Mouse (Mus musculus) urinary bladder, postnatal 10 days (tissue): ENCODE data around the gene Cldn8.

Source experiments
- DNase-seq: peaks from one replicate; pipeline ENCODE4 v3.0.0; 2022; ENCODE audit warnings: low spot score

The Cldn8 gene

DNA sequence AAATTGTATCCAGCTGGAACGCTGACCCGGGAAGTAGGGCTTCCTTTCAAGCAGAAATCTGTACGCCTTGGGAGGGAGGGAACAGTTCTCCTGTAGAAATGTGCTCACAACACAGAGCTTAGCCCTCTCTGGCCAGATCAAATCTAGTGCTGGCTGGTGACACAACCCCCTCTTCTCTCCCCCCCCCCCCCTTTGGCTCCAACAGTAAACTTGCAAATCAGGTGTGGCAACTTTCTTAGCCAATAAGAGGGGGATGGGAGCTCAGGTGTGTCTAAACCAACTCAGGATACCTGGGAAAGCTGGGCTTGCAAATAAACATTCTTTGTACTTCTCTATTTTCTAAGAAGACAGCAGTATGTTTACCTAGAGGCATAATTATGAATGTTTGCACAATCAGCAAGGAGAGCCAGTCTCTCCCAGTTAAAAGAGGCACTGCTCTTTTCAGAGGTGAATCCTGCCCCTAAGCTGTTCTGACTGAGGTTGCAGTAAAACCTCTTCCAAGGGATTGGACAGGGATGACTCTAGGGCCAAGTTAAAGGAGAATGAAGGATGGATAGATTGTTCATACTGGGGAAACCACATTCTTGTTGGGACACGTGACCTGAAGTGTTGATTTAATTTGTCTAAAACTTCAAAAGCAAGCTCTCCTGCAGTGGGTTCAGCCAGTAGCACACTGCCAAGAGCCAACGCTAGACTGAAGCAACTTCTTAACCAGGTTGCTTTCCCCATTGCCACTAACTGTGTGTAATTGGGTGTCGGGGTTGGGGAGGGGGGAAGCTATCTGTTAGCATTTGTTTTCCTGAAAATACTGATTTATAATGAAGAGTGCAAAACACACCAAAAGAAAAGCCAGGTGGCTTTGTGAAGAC is at the start of gene Cldn8:
Gene Cldn8, minus strand, starts transcription at position 139 of the 869 bp plus-strand sequence.
- DNase-seq: no peak

- DNase-seq: no peak
Measured at GRCm38 (mm10) chr16:88612712-88613111, 49.7 kb upstream of the Cldn8 start.

DNA sequence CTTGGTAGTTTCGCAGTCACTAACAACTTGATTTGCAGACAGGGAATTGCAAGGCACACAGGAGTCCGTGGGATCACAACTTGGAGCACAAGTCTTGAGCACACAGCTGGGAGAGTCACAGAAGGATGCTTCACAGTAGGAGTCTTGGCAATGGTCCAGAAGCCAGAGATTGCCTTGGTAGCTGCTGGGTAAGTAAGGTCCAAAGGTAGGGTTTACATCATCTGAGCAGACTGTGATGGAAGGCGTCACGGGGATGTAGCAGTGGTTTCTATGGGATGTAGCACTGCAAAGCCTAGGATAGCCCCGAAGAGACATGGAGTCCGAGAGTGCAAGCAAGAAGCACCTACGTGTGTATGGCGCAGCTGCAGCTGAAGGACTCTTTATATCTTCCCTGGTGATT is 48.9 kb upstream of the Cldn8 start, which contains the start of gene Krtap24-1:
Gene Krtap24-1, minus strand, starts transcription at position 358 of the 400 bp plus-strand sequence.
- no peak for DNase-seq

- DNase-seq: no peak
Measured at GRCm38 (mm10) chr16:88604570-88604969, 41.6 kb upstream of the Cldn8 start.

GRCm38 (mm10) chr16:88602464-88602863 is 39.5 kb upstream of the Cldn8 start:
- DNase-seq: no peak

DNA sequence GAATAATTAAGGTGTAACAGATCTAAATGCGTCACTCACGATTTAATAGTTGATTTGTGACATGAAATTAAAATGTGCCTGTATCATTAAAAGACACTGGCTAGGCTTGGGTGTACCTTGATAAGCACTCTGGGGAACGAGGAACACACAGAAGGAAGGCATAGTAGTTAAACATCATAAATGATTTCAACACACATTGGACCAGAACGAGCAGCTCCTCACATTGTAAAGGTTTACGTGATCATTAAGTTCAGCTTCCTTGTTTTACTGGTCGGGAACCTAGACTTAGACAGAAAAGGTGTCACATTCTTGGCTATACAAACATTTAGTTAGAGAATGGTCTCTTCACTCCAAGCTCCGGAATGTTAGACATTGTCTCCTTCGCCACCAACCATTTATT is 37.3 kb upstream of the Cldn8 start:
- DNase-seq: no peak

DNA sequence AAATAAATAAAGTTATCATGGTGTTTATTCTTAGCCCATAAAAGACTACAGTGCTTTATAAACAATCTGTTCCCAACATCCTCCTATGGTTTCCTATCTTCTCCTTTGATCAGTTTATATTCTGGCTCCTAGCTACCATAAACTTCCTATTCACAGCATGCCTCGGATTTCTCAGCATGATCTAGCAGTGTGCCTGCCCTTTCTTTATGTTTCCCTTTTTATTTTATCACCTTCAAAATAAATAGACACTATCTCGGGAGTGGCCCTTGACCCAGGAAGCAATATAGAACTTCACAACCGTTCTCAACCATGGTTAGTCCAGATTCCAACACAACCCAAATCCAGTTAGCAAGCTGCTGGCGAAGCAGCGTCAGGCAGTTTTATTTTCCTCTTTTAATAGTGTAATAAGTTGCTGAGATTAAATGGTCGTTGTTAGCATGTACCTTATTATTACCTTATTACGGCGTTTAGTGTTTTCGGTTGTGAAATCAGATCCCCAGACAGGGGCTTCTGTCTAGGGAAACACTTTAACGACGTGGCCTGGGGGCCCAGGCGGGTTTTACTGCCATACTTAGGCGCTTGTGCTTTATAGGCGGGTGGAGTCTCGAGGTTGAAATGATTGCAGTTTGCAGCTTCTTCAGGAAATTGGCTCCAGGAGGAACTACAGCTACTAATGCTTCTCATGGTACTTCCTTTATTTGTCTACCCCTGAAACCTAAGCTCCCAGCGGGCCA is 36.7 kb upstream of the Cldn8 start:
- DNase-seq: no peak

GRCm38 (mm10) chr16:88592758-88593157 is 29.8 kb upstream of the Cldn8 start:
- DNase-seq: no peak

- DNase-seq: no peak
Measured at GRCm38 (mm10) chr16:88583338-88583737, 20.4 kb upstream of the Cldn8 start.

- no peak for DNase-seq
Measured at GRCm38 (mm10) chr16:88575885-88576679, 13.1 kb upstream of the Cldn8 start.

GRCm38 (mm10) chr16:88572904-88573404 is 10.0 kb upstream of the Cldn8 start:
- no peak for DNase-seq

DNA sequence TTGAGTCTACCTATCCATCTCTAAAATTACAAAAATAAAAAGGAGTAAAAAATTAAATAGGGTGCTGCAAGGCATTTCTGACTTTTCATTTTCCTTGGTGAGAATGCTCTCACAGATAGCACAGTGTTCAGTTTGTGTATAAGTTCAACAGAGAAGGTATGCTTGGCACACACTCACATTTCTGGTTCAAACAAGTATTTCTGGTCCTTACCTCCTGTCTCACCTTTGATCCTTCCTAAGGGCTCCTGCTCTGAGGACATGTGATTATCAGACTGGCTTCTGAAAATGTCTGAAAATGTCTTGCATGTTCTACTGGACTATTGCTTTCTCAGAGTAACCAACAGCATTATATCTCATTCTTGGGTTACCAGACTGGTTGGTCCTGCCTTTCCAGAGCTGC is 7.2 kb upstream of the Cldn8 start:
- DNase-seq: no peak

- DNase-seq: no peak
Measured at GRCm38 (mm10) chr16:88569732-88570131, 6.7 kb upstream of the Cldn8 start.

DNA sequence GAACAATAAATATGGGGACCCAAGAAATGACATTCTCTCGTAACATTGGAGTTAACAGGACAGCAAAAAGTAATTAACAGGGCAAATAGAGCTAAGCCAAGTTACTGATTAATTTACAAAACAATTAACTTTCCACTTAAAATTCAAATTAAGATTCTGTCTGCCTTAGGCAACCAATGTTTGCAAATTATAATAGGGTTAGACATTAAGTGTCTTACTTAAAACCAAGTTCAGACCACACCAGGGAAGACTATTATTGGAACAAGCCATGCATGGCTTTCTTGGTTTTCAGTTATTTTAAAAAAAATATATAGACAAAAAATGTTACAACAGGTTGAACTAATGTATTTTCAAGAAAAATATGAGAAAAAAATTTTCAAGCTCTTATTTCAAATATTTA is 6.1 kb upstream of the Cldn8 start:
- no peak for DNase-seq

DNA sequence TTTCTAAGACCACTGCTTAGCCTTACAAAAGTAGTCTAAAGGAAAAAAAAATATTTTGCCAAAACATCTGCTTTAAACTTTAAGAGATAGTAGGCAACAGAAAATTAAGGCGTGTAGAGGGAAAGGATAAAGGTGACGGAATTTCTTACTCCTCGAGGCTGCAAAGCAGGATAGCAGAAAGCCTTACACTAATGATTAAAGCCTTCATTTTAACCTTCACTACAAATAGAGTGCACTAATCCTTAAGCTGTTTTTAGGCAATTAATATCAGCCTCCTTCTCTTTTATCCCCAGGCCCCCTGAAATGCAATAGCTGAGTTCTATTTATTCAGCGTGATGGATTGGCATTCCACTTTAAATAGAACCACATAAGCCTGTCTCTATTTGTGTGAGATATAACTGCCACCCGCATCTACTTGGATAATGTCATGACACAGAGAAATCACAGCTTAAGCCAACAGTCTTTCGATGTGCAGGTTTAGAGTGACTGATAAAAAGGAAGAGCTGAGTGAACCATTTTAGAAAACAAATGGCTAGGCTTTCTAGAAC is 1.3 kb downstream of the Cldn8 start:
- DNase-seq: no peak

DNA sequence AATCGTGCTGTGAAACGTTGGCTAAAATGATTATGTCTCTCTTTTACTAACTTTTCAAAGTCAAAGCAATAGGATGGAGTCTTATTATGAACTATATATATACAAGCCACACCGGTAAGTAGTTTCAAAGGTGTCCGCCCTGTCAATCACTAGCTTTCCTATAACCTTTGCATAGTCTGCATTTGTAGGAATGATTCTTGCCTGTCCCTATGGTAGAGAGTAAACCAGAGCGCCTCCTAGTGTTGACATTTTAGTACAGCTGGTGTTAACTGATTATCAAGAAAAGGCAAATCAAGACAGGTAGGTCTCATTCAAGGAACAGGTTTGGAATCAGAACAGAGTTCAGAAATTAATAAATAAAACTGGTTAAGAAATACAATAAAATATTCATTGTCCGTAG is 20.5 kb downstream of the Cldn8 start:
- no peak for DNase-seq

DNA sequence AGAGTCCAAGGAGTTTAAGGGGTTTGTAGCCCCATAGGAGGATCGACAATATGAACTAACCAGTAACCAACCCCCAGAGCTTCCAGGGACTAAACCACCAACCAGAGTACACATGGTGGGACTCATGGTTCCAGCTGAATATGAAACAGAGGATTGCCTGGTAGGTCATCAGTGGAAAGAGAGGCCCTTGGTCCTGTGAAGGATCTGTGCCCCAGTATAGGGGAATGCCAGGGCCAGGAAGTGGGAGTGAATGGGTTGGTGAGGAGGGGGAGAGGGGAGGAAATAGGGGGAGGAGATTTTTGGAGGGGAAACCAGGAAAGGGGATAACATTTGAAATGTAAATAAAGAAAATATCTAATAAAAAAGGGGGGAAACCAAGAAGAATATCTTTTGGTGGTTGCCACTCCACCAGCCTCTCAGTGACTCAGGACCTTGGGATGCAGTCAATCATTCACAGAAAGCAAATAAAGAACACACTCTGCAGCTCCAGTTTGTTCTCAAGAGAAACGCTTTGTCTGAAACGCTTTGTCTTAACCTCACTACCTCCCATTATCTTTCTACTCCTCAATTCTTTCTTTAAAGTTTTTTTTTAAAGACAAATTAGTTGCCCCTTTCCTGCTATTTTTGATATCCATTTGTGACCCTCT is 23.0 kb downstream of the Cldn8 start:
- DNase-seq: no peak

- DNase-seq: no peak
Measured at GRCm38 (mm10) chr16:88511348-88511747, 51.6 kb downstream of the Cldn8 start.
